Mouse (Mus musculus): ENCODE data around the gene Lrrc55.

DNA sequence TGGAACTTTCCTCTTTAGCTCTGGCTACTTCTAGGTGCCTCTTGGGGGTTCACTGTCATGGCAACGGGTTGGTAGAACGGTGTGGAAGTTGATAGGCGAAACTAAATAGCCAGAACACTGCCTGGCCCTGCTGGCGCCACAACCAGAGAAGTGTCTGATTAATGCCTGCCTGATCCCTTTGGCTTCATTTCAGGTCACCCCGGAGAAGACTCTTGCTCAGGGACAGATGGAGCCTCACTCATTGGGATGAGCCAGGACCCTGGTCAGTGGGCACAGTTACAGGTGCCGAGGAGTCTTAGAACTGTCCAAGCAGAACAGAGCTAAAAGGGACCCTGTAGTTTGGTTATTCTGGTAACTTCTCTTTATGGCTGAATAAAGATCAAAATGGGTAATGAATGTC is 23.5 kb downstream of the Lrrc55 start:
- no peak for TF ChIP-seq CTCF (IDR thresholded peaks at IDR 0.05; ENCODE audit: extremely low read depth, insufficient read length, insufficient replicate concordance, low read depth, low read length)
- no peak for TF ChIP-seq POLR2A (IDR thresholded peaks at IDR 0.05; ENCODE audit: low read depth, low read length)

Data from small intestine, adult 2 months (tissue).